In the genomic region with DNA sequence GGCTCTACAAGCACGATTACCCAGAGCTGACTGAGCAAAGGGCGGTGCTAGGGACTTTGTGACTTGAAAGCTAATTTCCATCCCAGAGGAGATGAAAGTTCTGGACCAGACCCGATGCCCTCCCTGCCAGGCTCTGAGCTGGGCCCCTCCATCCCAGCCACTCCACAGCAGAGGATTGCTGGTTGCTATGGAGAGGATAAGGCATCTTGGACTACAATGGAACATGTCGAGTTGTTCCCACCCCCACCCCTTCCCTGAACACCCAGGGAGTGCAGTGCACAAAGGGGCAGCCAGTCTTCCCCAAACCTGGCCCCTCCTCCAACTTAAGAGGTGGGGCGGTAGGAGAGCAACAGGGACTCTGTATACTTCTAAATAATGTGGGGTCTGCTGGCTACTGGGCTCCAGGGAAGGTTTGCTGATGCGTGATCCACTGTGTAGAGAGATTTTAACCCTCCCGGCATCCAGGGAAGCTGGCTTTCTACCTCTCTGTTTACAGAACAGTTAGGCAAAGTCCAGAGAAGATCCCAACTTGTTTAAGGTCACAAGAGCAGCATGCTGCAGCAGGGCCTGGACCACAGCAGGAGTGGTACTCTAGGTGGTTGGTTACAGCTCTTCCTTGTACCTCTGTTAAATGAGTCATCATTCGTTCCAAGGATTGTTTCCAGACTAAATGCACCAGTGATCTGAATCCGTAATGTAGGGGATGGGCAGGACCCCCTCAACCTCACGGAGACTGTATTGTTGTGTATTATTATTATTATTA, we compare ENCODE assay signal across 13 mouse cellular contexts. TPM values are rescaled to one million over a fixed set of nuclear protein-coding genes. Genes with fewer than 3 reads are reported as not detected.
DNase-seq lines count a peak whose midpoint lies in the region; ATAC-seq and TF ChIP-seq lines count a peak whose summit lies in the region.
"Had no signal": no experiment of that assay in that cellular context is flagged by ENCODE, and none has a peak within 500 bp of the region (broad histone marks: within the 10 kb centered on the region; RNA-seq: fewer than 3 reads in every experiment).

No protein-coding gene starts in this region.

- 39% methylated on average over 10 of the region's 10 CpGs for WGBS in intestine, embryonic 15.5 days
- 55% methylated on average over 10 of the region's 10 CpGs for WGBS in intestine, postnatal 0 days
- 13% methylated on average over 10 of the region's 10 CpGs for WGBS in forebrain, embryonic 10.5 days
- WGBS in hindbrain, embryonic 16.5 days = 15% methylated on average over 10 of the region's 10 CpGs
- 18% methylated on average over 10 of the region's 10 CpGs for WGBS in neural tube, embryonic 13.5 days

- no peak overlapping the region for H3K4me3 ChIP-seq in intestine, embryonic 15.5 days (replicated peaks)
- H3K4me3 ChIP-seq in intestine, postnatal 0 days (ENCODE audit: low read depth, low read length) = no peak overlapping the region
- H3K4me3 ChIP-seq in forebrain, embryonic 10.5 days = peak overlapping the region; percentile 64
- H3K4me3 ChIP-seq in hindbrain, embryonic 16.5 days (ENCODE audit: low read length) = no peak overlapping the region
- peak overlapping the region; percentile 38 for H3K4me3 ChIP-seq in neural tube, embryonic 13.5 days
- H3K4me3 ChIP-seq: liver, embryonic 13.5 days had no signal

- H3K27me3 ChIP-seq in intestine, embryonic 15.5 days (replicated peaks) = 0 out of 2 replicates have a peak, but pooled peaks cover 5% of the 10 kb centered on the region
- H3K27me3 ChIP-seq in intestine, postnatal 0 days (replicated peaks; ENCODE audit: control insufficient read depth, insufficient read depth, low read length) = peaks cover 8% of the 10 kb centered on the region
- H3K27me3 ChIP-seq in forebrain, embryonic 10.5 days (ENCODE audit: poor library complexity, severe bottlenecking) = peaks cover 9% of the 10 kb centered on the region
- no peaks in the 10 kb centered on the region for H3K27me3 ChIP-seq in hindbrain, embryonic 16.5 days (replicated peaks; ENCODE audit: control insufficient read depth, insufficient read depth, low read length)
- peaks cover 13% of the 10 kb centered on the region; the same call in 1 of the 2 replicates for H3K27me3 ChIP-seq in neural tube, embryonic 13.5 days

- TF ChIP-seq CTCF in intestine, postnatal 0 days (IDR thresholded peaks at IDR 0.05; ENCODE audit: low read depth) = no peak

- H3K9me3 ChIP-seq in intestine, embryonic 15.5 days = no peaks in the 10 kb centered on the region
- no peaks in the 10 kb centered on the region for H3K9me3 ChIP-seq in intestine, postnatal 0 days (ENCODE audit: control insufficient read depth)
- no peaks in the 10 kb centered on the region for H3K9me3 ChIP-seq in forebrain, embryonic 10.5 days
- H3K9me3 ChIP-seq in hindbrain, embryonic 16.5 days (ENCODE audit: control insufficient read depth, low read length) = no peaks in the 10 kb centered on the region
- no peaks in the 10 kb centered on the region for H3K9me3 ChIP-seq in neural tube, embryonic 13.5 days
- H3K9me3 ChIP-seq: liver, embryonic 13.5 days had no signal

- peaks cover 33% of the 10 kb centered on the region for H3K4me1 ChIP-seq in intestine, embryonic 15.5 days (replicated peaks)
- 0 out of 2 replicates have a peak, but pooled peaks cover 3% of the 10 kb centered on the region for H3K4me1 ChIP-seq in intestine, postnatal 0 days (replicated peaks; ENCODE audit: control insufficient read depth, insufficient read depth, low read length)
- H3K4me1 ChIP-seq in forebrain, embryonic 10.5 days = peaks cover 88% of the 10 kb centered on the region
- peaks cover 27% of the 10 kb centered on the region for H3K4me1 ChIP-seq in hindbrain, embryonic 16.5 days (ENCODE audit: control insufficient read depth, insufficient read depth, low read depth, low read length)
- peaks cover 61% of the 10 kb centered on the region for H3K4me1 ChIP-seq in neural tube, embryonic 13.5 days (replicated peaks)

- H3K4me2 ChIP-seq in intestine, embryonic 15.5 days (replicated peaks) = 0 out of 2 replicates have a peak overlapping the region, but pooled peaks have one; percentile 5
- H3K4me2 ChIP-seq in intestine, postnatal 0 days (replicated peaks; ENCODE audit: low read depth) = no peak overlapping the region
- peak overlapping the region; percentile 50; the same call in 1 of the 2 replicates for H3K4me2 ChIP-seq in hindbrain, embryonic 16.5 days (ENCODE audit: low read length)
- peak overlapping the region; percentile 50 for H3K4me2 ChIP-seq in neural tube, embryonic 13.5 days
- H3K4me2 ChIP-seq: liver, embryonic 13.5 days had no signal

- H3K9ac ChIP-seq in intestine, embryonic 15.5 days = no peak overlapping the region
- H3K9ac ChIP-seq in intestine, postnatal 0 days (ENCODE audit: low read depth, low read length) = no peak overlapping the region
- H3K9ac ChIP-seq in hindbrain, embryonic 16.5 days (ENCODE audit: low read depth, low read length) = no peak overlapping the region
- H3K9ac ChIP-seq in neural tube, embryonic 13.5 days = 0 out of 2 replicates have a peak overlapping the region, but pooled peaks have one; percentile 38
- H3K9ac ChIP-seq: liver, embryonic 13.5 days had no signal

- DNase-seq in forebrain, embryonic 10.5 days (ENCODE audit: extremely low spot score, low spot score) = peak; percentile 86
- no peak for DNase-seq in gastrocnemius, postnatal 4 days (ENCODE audit: low spot score in 2 of 2)
- DNase-seq in kidney, adult 11 months = no peak
- DNase-seq in spleen, postnatal 36 days (ENCODE audit: low spot score in 2 of 2) = no peak
- DNase-seq: adrenal gland, postnatal 25 days; B cell, adult 2 months; cerebellum, adult 2 months; liver, embryonic 13.5 days had no signal

- ATAC-seq in intestine, embryonic 15.5 days = no peak
- ATAC-seq in intestine, postnatal 0 days = no peak
- peak; percentile 72 for ATAC-seq in hindbrain, embryonic 16.5 days
- ATAC-seq in neural tube, embryonic 13.5 days (ENCODE audit: low read depth) = peak; percentile 84

- no peak overlapping the region for H3K27ac ChIP-seq in intestine, embryonic 15.5 days
- no peak overlapping the region for H3K27ac ChIP-seq in intestine, postnatal 0 days (ENCODE audit: low read depth, low read length)
- H3K27ac ChIP-seq in forebrain, embryonic 10.5 days = peak overlapping the region; percentile 90
- peak overlapping the region; percentile 65; the same call in 1 of the 2 replicates for H3K27ac ChIP-seq in hindbrain, embryonic 16.5 days (ENCODE audit: low read depth, low read length)
- peak overlapping the region; percentile 73 for H3K27ac ChIP-seq in neural tube, embryonic 13.5 days (replicated peaks)
- H3K27ac ChIP-seq: liver, embryonic 13.5 days had no signal

- H3K36me3 ChIP-seq in intestine, embryonic 15.5 days = no peaks in the 10 kb centered on the region
- no peaks in the 10 kb centered on the region for H3K36me3 ChIP-seq in intestine, postnatal 0 days (ENCODE audit: control insufficient read depth, insufficient read depth)
- H3K36me3 ChIP-seq in forebrain, embryonic 10.5 days (replicated peaks) = peaks cover 7% of the 10 kb centered on the region
- no peaks in the 10 kb centered on the region for H3K36me3 ChIP-seq in hindbrain, embryonic 16.5 days (ENCODE audit: control insufficient read depth, insufficient read depth, low read length)
- no peaks in the 10 kb centered on the region for H3K36me3 ChIP-seq in neural tube, embryonic 13.5 days
- H3K36me3 ChIP-seq: liver, embryonic 13.5 days had no signal

RNA-seq across cellular contexts. Expression of a gene that starts 2.1 kb away (rescaled TPM):
- polyA plus RNA-seq in intestine, embryonic 15.5 days (2015; fragmentation: Nextera tagmentation; extraction: Ambion mirVana) = 1.9 and 2.1 TPM in 2 replicates
- 0.51 and 0.60 TPM in 2 replicates for polyA plus RNA-seq in intestine, postnatal 0 days (2015; fragmentation: Nextera tagmentation; extraction: Ambion mirVana)
- polyA plus RNA-seq in forebrain, embryonic 10.5 days (2016; fragmentation: Nextera tagmentation; extraction: Ambion mirVana) = 30.4 and 30.9 TPM in 2 replicates
- polyA plus RNA-seq in hindbrain, embryonic 16.5 days (2015; fragmentation: Nextera tagmentation; extraction: Ambion mirVana) = 3.7 and 4.5 TPM in 2 replicates
- 4.6 and 4.8 TPM in 2 replicates for polyA plus RNA-seq in neural tube, embryonic 13.5 days (2015; fragmentation: Nextera tagmentation; extraction: Ambion mirVana)
- under 1 TPM; 0.37 to 0.70 TPM for total RNA-seq in gastrocnemius, postnatal 4 days (2021)
- total RNA-seq: granulocyte monocyte progenitor cell, adult 5-6 weeks had no signal

Comparison
In these comparisons a context has a peak if more than half of its experiments do, and no peak if none do; other contexts are left out.
1. ATAC-seq: peak in hindbrain, embryonic 16.5 days (single experiment) and neural tube, embryonic 13.5 days (single experiment); none in intestine, embryonic 15.5 days (single experiment) and intestine, postnatal 0 days (single experiment).
2. H3K27ac ChIP-seq: peak in forebrain, embryonic 10.5 days (single experiment), hindbrain, embryonic 16.5 days (single experiment) and neural tube, embryonic 13.5 days (single experiment); none in intestine, embryonic 15.5 days (single experiment) and intestine, postnatal 0 days (single experiment).
3. H3K4me3 ChIP-seq: peak in forebrain, embryonic 10.5 days (single experiment) and neural tube, embryonic 13.5 days (single experiment); none in intestine, embryonic 15.5 days (single experiment), intestine, postnatal 0 days (single experiment) and hindbrain, embryonic 16.5 days (single experiment).